Mouse (Mus musculus) layer of hippocampus, adult 8-10 months (tissue): Measurements from ENCODE around the gene Smim24. TPM values are rescaled to one million over a fixed set of nuclear protein-coding genes. Genes with fewer than 3 reads are reported as not detected.

Experiments used
- DNase-seq, 2 experiments: peaks; one replicate each; pipeline ENCODE4 v3.0.0; 2022; ENCODE audit warnings: low spot score in 2 of 2
- microRNA-seq, 2 experiments: library from miRNA; unstranded; fragments of <30 nt; microRNA quantifications; one replicate each; pipeline ENCODE4 v1.2.0; 2022
- total RNA-seq, 4 experiments: library from RNA; stranded (reverse); gene quantifications; 2 replicates each; pipeline ENCODE4 v1.2.4; 2022

Smim24 gene
- total RNA-seq, 4 experiments from 2014 or later, result 1.3 to 1.7 (median 1.4) TPM

- DNase-seq, result peak; percentile 94 to 95
Measured at GRCm38 (mm10) chr10:81432868-81433262, 40.0 kb downstream of the Smim24 start.

GRCm38 (mm10) chr10:81433541-81434289 lies 40.9 kb downstream of the Smim24 start:
- peak; percentile 35 to 39 for DNase-seq

DNA sequence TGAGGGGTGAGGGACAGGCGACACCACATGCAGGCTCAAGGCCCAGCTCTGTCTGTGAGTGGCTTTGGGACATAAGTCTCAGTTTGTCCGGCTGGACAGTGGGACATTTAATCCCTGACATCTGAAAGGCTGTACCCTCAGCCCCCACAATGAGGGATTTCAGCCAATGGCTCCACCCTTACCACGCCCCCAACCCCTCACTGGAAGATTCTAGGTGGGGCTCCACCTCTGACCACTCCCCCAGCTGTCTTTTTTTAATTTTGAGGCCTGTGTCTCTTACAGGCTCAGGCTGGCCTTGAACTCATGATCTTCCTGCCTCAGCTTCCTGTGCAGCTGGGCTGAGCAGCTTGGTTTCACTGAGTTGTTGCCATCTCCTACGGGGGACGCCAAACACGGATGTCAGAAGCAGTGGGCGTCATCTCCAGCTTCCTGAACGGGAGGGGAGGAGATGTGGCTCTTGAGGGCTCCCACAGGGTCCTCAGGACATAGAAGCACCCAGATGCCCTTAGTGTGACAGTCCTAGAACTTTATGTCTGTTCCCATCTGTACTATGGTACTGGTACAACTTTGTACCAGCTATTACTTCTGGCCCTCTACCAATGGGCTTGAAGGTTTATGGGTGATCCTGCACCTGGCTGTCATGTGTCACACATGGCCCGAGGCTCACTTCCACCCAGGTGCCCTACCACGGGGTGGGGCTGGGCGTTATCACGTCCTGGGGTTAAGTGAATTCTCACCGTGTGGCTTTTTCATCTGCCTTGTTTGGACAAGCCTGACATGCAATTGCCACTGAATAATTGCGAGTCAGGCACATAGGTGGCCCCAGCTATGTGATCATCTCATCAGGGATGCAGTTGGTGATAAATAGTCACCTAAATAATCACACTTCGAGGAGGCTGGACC lies 41.8 kb downstream of the Smim24 start:
- DNase-seq, result peak in 1 of 2 experiments; percentile 21

DNA sequence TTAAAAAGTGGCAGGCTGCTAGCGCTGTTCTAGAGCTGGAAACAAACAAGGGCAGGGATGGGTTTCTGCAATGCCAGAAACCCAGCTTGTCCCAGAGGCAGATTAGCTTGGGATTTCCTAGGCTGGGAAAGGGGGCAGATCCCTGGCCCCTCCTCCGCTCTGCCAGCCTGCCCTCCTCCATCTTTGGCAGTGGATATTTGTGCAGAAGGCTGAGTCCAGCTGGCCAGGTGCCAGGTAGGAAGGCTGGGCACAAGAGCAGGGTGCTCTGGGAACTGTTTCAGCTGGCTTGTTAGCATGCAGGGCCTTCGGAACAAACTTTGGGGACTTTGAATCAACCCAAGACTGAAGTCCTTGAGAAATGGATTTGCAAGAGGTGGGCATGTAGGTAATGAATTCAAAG lies 42.6 kb downstream of the Smim24 start:
- DNase-seq, result peak; percentile 83 to 87

- no peak for DNase-seq
Measured at GRCm38 (mm10) chr10:81441019-81441418, 48.2 kb downstream of the Smim24 start.

Small RNA genes lying within 50 kb of the gene (microRNA-seq; reads per million reads assigned to microRNA genes)
- gene Mir1191b (0 reads per million in 2 experiments), gene Mir6913 (3.3 to 3.5 reads per million in 2 experiments)

Other genes with a start within 250 kb of the Smim24 start
- 10 to 100 TPM; 27.0 to 35.1 (median 31.7) TPM for gene Pias4, start 225.1 kb upstream of the Smim24 start, total RNA-seq
- gene Eef2, start 216.4 kb upstream of the Smim24 start, total RNA-seq, result 100 to 1,000 TPM; 820 to 960 (median 855) TPM
- 10 to 100 TPM; 57.1 to 69.8 (median 65.7) TPM for gene Dapk3, start 210.0 kb upstream of the Smim24 start, total RNA-seq
- gene 4930442H23Rik, start 209.2 kb upstream of the Smim24 start, total RNA-seq, result not detected
- under 1 TPM in 1 of 4 experiments, not detected in 3; 0.57 TPM for gene Nmrk2, start 191.0 kb upstream of the Smim24 start, total RNA-seq
- 100 to 1,000 TPM; 135 to 167 (median 145) TPM for gene Atcay, start 162.2 kb upstream of the Smim24 start, total RNA-seq
- 10 to 100 TPM; 59.3 to 81.0 (median 65.3) TPM for gene Zfr2, start 159.9 kb upstream of the Smim24 start, total RNA-seq
- gene Matk, start 140.1 kb upstream of the Smim24 start, total RNA-seq, result 100 to 1,000 TPM; 208 to 230 (median 216) TPM
- 10 to 100 TPM; 32.5 to 49.5 (median 40.8) TPM for gene Mrpl54, start 126.1 kb upstream of the Smim24 start, total RNA-seq
- 10 to 100 TPM; 32.0 to 45.0 (median 39.1) TPM for gene Apba3, start 126.1 kb upstream of the Smim24 start, total RNA-seq
- 1 to 10 TPM in 2 of 4 experiments, under 1 TPM in 2; 0.73 to 1.2 (median 0.90) TPM for gene Tjp3, start 101.5 kb upstream of the Smim24 start, total RNA-seq
- 100 to 1,000 TPM; 267 to 303 (median 296) TPM for gene Pip5k1c, start 100.1 kb upstream of the Smim24 start, total RNA-seq
- gene Cactin, start 71.9 kb upstream of the Smim24 start, total RNA-seq, result 10 to 100 TPM; 28.2 to 31.3 (median 30.2) TPM
- gene Tbxa2r, start 64.3 kb upstream of the Smim24 start, total RNA-seq, result 1 to 10 TPM; 1.1 to 1.4 (median 1.4) TPM
- 1 to 10 TPM; 1.3 to 2.2 (median 1.7) TPM for gene Gipc3, start 49.8 kb upstream of the Smim24 start, total RNA-seq
- 10 to 100 TPM; 32.5 to 37.1 (median 32.9) TPM for gene Hmg20b, start 42.6 kb upstream of the Smim24 start, total RNA-seq
- 10 to 100 TPM; 40.7 to 46.7 (median 43.6) TPM for gene Mfsd12, start 35.6 kb upstream of the Smim24 start, total RNA-seq
- 1 to 10 TPM; 1.0 to 3.2 (median 1.4) TPM for gene 4930404N11Rik, start 27.2 kb upstream of the Smim24 start, total RNA-seq
- 10 to 100 TPM; 64.6 to 72.1 (median 67.2) TPM for gene Fzr1, start 14.5 kb upstream of the Smim24 start, total RNA-seq
- gene Dohh, start 8.6 kb upstream of the Smim24 start, total RNA-seq, result 10 to 100 TPM; 64.3 to 78.5 (median 72.6) TPM
- gene Gm48551, start 8.6 kb upstream of the Smim24 start, total RNA-seq, result 1 to 10 TPM; 2.7 to 5.5 (median 4.5) TPM
- gene Gm48552, start 4.0 kb upstream of the Smim24 start, total RNA-seq, result 1 to 10 TPM; 2.9 to 9.7 (median 4.2) TPM
- gene Nfic, start 62.6 kb downstream of the Smim24 start, total RNA-seq, result 10 to 100 TPM; 52.8 to 61.6 (median 58.7) TPM
- gene Celf5, start 89.7 kb downstream of the Smim24 start, total RNA-seq, result 100 to 1,000 TPM; 230 to 284 (median 256) TPM
- 10 to 100 TPM; 74.1 to 88.0 (median 82.8) TPM for gene Ncln, start 103.3 kb downstream of the Smim24 start, total RNA-seq
- under 1 TPM; 0.51 to 0.80 (median 0.58) TPM for gene S1pr4, start 107.1 kb downstream of the Smim24 start, total RNA-seq
- 1 to 10 TPM; 2.5 to 9.7 (median 5.7) TPM for gene Gna15, start 131.2 kb downstream of the Smim24 start, total RNA-seq
- gene Gna11, start 152.1 kb downstream of the Smim24 start, total RNA-seq, result 100 to 1,000 TPM; 106 to 120 (median 114) TPM
- 100 to 1,000 TPM; 659 to 695 (median 670) TPM for gene Aes, start 166.4 kb downstream of the Smim24 start, total RNA-seq
- gene Tle2, start 181.5 kb downstream of the Smim24 start, total RNA-seq, result 10 to 100 TPM; 34.5 to 59.9 (median 38.5) TPM
- 1 to 10 TPM; 5.0 to 7.3 (median 5.9) TPM for gene Tle6, start 208.0 kb downstream of the Smim24 start, total RNA-seq
- gene BC025920, start 213.2 kb downstream of the Smim24 start, total RNA-seq, result 1 to 10 TPM; 3.3 to 3.9 (median 3.7) TPM
- 10 to 100 TPM; 27.0 to 34.2 (median 29.5) TPM for gene Sirt6, start 234.7 kb downstream of the Smim24 start, total RNA-seq
- 10 to 100 TPM; 33.6 to 46.4 (median 40.3) TPM for gene Ankrd24, start 235.5 kb downstream of the Smim24 start, total RNA-seq